Mouse (Mus musculus) forebrain, embryonic 11.5 days (tissue): Measurements from ENCODE around the gene Fbxw13. TPM values are rescaled to one million over a fixed set of nuclear protein-coding genes. Genes with fewer than 3 reads are reported as not detected.
"Not testable (repeated sequence)": the region's sequence is repeated elsewhere in the genome, so short reads cannot be mapped to it uniquely, and the experiment has no call there.

Source experiments
- ATAC-seq: fragments of 200-750 bp; cut with Nextera tagmentation; replicated peaks from 2 replicates; pipeline ENCODE4 v1.8.0; 2017; ENCODE audit warnings: moderate TSS enrichment; ENCODE audit not compliant: low FRiP score
- DNase-seq: peaks from one replicate; pipeline ENCODE4 v3.0.0-alpha.2; 2017; ENCODE audit warnings: low spot score
- H3K27ac ChIP-seq: fragments of 300-500 bp; sonication (generic); 2 replicates; pipeline ENCODE4 v1.5.1; 2014; ENCODE audit warnings: low read depth, low read length
- H3K27me3 ChIP-seq: fragments of 300-500 bp; sonication (generic); 2 replicates; pipeline ENCODE4 v1.6.1; 2014; ENCODE audit warnings: mild to moderate bottlenecking, low read length, mixed read lengths; ENCODE audit not compliant: control insufficient read depth, insufficient read depth
- H3K36me3 ChIP-seq: fragments of 300-500 bp; sonication (generic); 2 replicates; pipeline ENCODE4 v1.6.1; 2014; ENCODE audit warnings: mild to moderate bottlenecking, low read length, moderate library complexity, mixed read lengths; ENCODE audit not compliant: control insufficient read depth, insufficient read depth
- H3K4me1 ChIP-seq: fragments of 300-500 bp; sonication (generic); replicated peaks from 2 replicates; pipeline ENCODE4 v1.6.1; 2014; ENCODE audit warnings: low read length, mixed read lengths; ENCODE audit not compliant: control insufficient read depth, insufficient read depth
- H3K4me2 ChIP-seq: fragments of 300-500 bp; sonication (generic); 2 replicates; pipeline ENCODE4 v1.6.1; 2014; ENCODE audit warnings: low read depth, mild to moderate bottlenecking, low read length, moderate library complexity, mixed read lengths; ENCODE audit not compliant: severe bottlenecking
- H3K4me3 ChIP-seq: fragments of 300-500 bp; sonication (generic); 2 replicates; pipeline ENCODE4 v1.5.1; 2014; ENCODE audit warnings: low read depth, low read length
- H3K9ac ChIP-seq: fragments of 300-500 bp; sonication (generic); 2 replicates; pipeline ENCODE4 v1.6.1; 2014; ENCODE audit warnings: low read length
- H3K9me3 ChIP-seq: fragments of 300-500 bp; sonication (generic); 2 replicates; pipeline ENCODE4 v1.6.1; 2016; ENCODE audit warnings: low read length, mixed read lengths; ENCODE audit not compliant: control insufficient read depth
- WGBS: fragments of 180-500 bp; shearing (Covaris S2); extraction: QIAGEN DNeasy Blood & Tissue Kit; methylation state at CpG from one replicate; pipeline ENCODE4 v1.1.7; 2014; 5-methylcytosine and 5-hydroxymethylcytosine counted together
- polyA plus RNA-seq: library from polyadenylated mRNA; unstranded; fragments of >200 nt; fragmentation: Nextera tagmentation; extraction: Ambion mirVana; gene quantifications from 2 replicates; pipeline ENCODE4 v1.2.1, GENCODE M21; 2014

Fbxw13 gene
- polyA plus RNA-seq = not detected in 2 replicates

- not testable (repeated sequence) for H3K4me3 ChIP-seq, H3K36me3 ChIP-seq, H3K27ac ChIP-seq, ATAC-seq, H3K9ac ChIP-seq, H3K27me3 ChIP-seq, H3K9me3 ChIP-seq, H3K4me1 ChIP-seq, H3K4me2 ChIP-seq, DNase-seq
- WGBS = 83% methylated on average over 3 of the region's 3 CpGs
Observed at GRCm38 (mm10) chr9:109195875-109196274, at the start of gene Fbxw13. TSS of gene Fbxw13 (minus strand) at chr9:109195975.

- WGBS = 94% methylated on average over 1 of the region's 1 CpGs
- H3K4me1 ChIP-seq = no peaks in the 10 kb centered on the region
- H3K4me2 ChIP-seq = no peak within 1 kb of the TSS
Observed at GRCm38 (mm10) chr9:109234654-109235053, 38.9 kb upstream of the Fbxw13 start, which contains the start of gene Fbxw20. TSS of gene Fbxw20 (minus strand) at chr9:109234754.

GRCm38 (mm10) chr9:109218449-109218848, 22.7 kb upstream of the Fbxw13 start:
- H3K27ac ChIP-seq = no peak overlapping the region
- no peak overlapping the region for H3K4me3 ChIP-seq
- no peaks in the 10 kb centered on the region for H3K4me1 ChIP-seq
- no peaks in the 10 kb centered on the region for H3K36me3 ChIP-seq
- 78% methylated on average over 6 of the region's 6 CpGs for WGBS
- ATAC-seq (no peak), DNase-seq (no peak)
- no peak overlapping the region for H3K9ac ChIP-seq
- no peaks in the 10 kb centered on the region for H3K9me3 ChIP-seq
- H3K4me2 ChIP-seq = no peak overlapping the region
- H3K27me3 ChIP-seq = no peaks in the 10 kb centered on the region

More at GRCm38 (mm10) chr9:109234654-109235053, 38.9 kb upstream of the Fbxw13 start, which contains the start of gene Fbxw20:
- Histone ChIP-seq H3K27me3 (no peaks in the 10 kb centered on the region), H3K4me3 (no peak within 1 kb of the TSS), H3K9ac (no peak within 1 kb of the TSS), H3K27ac (no peak within 1 kb of the TSS), H3K9me3 (no peaks in the 10 kb centered on the region), H3K36me3 (no peaks in the 10 kb centered on the region)
- no peak for ATAC-seq
- DNase-seq = no peak

- H3K9ac ChIP-seq, H3K27ac ChIP-seq, H3K4me1 ChIP-seq, H3K4me3 ChIP-seq, ATAC-seq, H3K9me3 ChIP-seq, H3K36me3 ChIP-seq, H3K27me3 ChIP-seq, H3K4me2 ChIP-seq, DNase-seq: not testable (repeated sequence)
- WGBS = 71% methylated on average over 1 of the region's 1 CpGs
Observed at GRCm38 (mm10) chr9:109201347-109201746, 5.6 kb upstream of the Fbxw13 start.

GRCm38 (mm10) chr9:109200349-109200748, 4.6 kb upstream of the Fbxw13 start:
- no peak for ATAC-seq
- H3K4me3 ChIP-seq = no peak overlapping the region

GRCm38 (mm10) chr9:109199353-109199752, 3.6 kb upstream of the Fbxw13 start:
- 90% methylated on average over 1 of the region's 1 CpGs for WGBS
- Histone ChIP-seq H3K4me2 (no peak overlapping the region), H3K9me3 (no peaks in the 10 kb centered on the region), H3K27me3 (no peaks in the 10 kb centered on the region), H3K27ac (no peak overlapping the region), H3K4me1 (no peaks in the 10 kb centered on the region), H3K4me3 (no peak overlapping the region), H3K36me3 (no peaks in the 10 kb centered on the region), H3K9ac (no peak overlapping the region)
- ATAC-seq = no peak
- DNase-seq = no peak

More at GRCm38 (mm10) chr9:109200349-109200748, 4.6 kb upstream of the Fbxw13 start:
- H3K36me3 ChIP-seq = no peaks in the 10 kb centered on the region
- H3K9ac ChIP-seq = no peak overlapping the region
- H3K27ac ChIP-seq = no peak overlapping the region
- no peaks in the 10 kb centered on the region for H3K9me3 ChIP-seq
- DNase-seq = no peak
- WGBS = 88% methylated on average over 1 of the region's 1 CpGs
- no peak overlapping the region for H3K4me2 ChIP-seq
- H3K27me3 ChIP-seq = no peaks in the 10 kb centered on the region
- no peaks in the 10 kb centered on the region for H3K4me1 ChIP-seq

GRCm38 (mm10) chr9:109177208-109177607, 18.6 kb downstream of the Fbxw13 start:
- Histone ChIP-seq H3K4me1 (no peaks in the 10 kb centered on the region), H3K9ac (no peak overlapping the region), H3K4me2 (no peak overlapping the region), H3K36me3 (no peaks in the 10 kb centered on the region), H3K9me3 (no peaks in the 10 kb centered on the region), H3K4me3 (no peak overlapping the region), H3K27me3 (no peaks in the 10 kb centered on the region), H3K27ac (no peak overlapping the region)
- WGBS = 83% methylated on average over 1 of the region's 1 CpGs
- ATAC-seq (no peak), DNase-seq (no peak)

- WGBS = 83% methylated on average over 1 of the region's 1 CpGs
- Histone ChIP-seq H3K4me2 (no peak overlapping the region), H3K4me1 (no peaks in the 10 kb centered on the region), H3K27ac (no peak overlapping the region), H3K27me3 (no peaks in the 10 kb centered on the region), H3K9me3 (no peaks in the 10 kb centered on the region), H3K36me3 (no peaks in the 10 kb centered on the region), H3K9ac (no peak overlapping the region), H3K4me3 (no peak overlapping the region)
- DNase-seq (no peak), ATAC-seq (no peak)
Observed at GRCm38 (mm10) chr9:109176301-109176700, 19.5 kb downstream of the Fbxw13 start.

GRCm38 (mm10) chr9:109167316-109167715, 28.5 kb downstream of the Fbxw13 start:
- DNase-seq (no peak), ATAC-seq (no peak)
- Histone ChIP-seq H3K4me2 (no peak overlapping the region), H3K9me3 (no peaks in the 10 kb centered on the region), H3K27me3 (no peaks in the 10 kb centered on the region), H3K36me3 (no peaks in the 10 kb centered on the region), H3K9ac (no peak overlapping the region), H3K4me1 (no peaks in the 10 kb centered on the region), H3K4me3 (no peak overlapping the region), H3K27ac (no peak overlapping the region)
